Mouse (Mus musculus): ENCODE measurements around the gene Sned1.

Gene Sned1

GRCm38 (mm10) chr1:93305581-93306337 is 70.1 kb downstream of the Sned1 start, which contains the start of gene Mterf4:
Gene Mterf4, minus strand, starts transcription at chr1:93305915.
- DNase-seq (ENCODE audit: low read depth, low spot score): peak; percentile 72

- DNase-seq (ENCODE audit: low read depth, low spot score): no peak
These were observed 88.3 kb downstream of the Sned1 start for GRCm38 (mm10) chr1:93323973-93324372.

GRCm38 (mm10) chr1:93326446-93326845 is 90.8 kb downstream of the Sned1 start:
- DNase-seq (ENCODE audit: low read depth, low spot score): no peak

- DNase-seq (ENCODE audit: low read depth, low spot score): no peak
These were observed 99.0 kb downstream of the Sned1 start for GRCm38 (mm10) chr1:93334621-93335020.

- DNase-seq (ENCODE audit: low read depth, low spot score): peak; percentile 85
These were observed 107.2 kb downstream of the Sned1 start, which contains the start of the genes Ppp1r7 and Pask for GRCm38 (mm10) chr1:93342648-93343503. Gene Ppp1r7, plus strand, starts transcription at chr1:93342854. Gene Pask, minus strand, starts transcription at chr1:93343482.

- peak; percentile 85 for DNase-seq (ENCODE audit: low read depth, low spot score)
These were observed 107.9 kb downstream of the Sned1 start for GRCm38 (mm10) chr1:93343504-93344047.

- no peak for DNase-seq (ENCODE audit: low read depth, low spot score)
These were observed 111.5 kb downstream of the Sned1 start for GRCm38 (mm10) chr1:93347176-93347575.

GRCm38 (mm10) chr1:93349701-93350100 is 114.1 kb downstream of the Sned1 start:
- no peak for DNase-seq (ENCODE audit: low read depth, low spot score)
